Mouse (Mus musculus): ENCODE results near the gene Cphx2. TPM values are rescaled to one million over a fixed set of nuclear protein-coding genes. Genes with fewer than 3 reads are reported as not detected.

Cphx2 gene
- polyA plus RNA-seq (2017; shearing (Covaris generic)): under 1 TPM in 1 of 2 experiments, not detected in 1; 0.53 TPM

DNA sequence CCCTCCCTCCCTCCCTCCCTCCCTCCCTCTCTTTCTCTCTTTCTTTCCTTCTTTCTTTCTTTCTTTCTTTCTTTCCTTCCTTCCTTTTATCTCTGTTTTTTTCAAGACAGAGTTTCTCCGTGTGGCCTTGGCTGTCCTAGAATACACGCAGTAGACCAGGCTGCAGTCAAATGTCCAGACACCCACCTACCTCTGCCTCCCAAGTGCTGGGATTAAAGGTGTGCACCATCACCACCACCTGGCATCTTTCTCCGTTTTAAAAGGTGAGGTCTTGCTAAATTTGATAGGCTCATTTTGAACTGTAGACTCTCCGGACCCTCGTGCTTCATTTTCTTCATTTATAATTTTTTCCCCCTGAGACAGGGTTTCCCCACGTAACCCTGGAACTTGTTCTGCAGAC lies at the start of gene Cphx2:
Cphx2 (plus strand) TSS at position 301 of the 400 bp plus-strand sequence.

DNA sequence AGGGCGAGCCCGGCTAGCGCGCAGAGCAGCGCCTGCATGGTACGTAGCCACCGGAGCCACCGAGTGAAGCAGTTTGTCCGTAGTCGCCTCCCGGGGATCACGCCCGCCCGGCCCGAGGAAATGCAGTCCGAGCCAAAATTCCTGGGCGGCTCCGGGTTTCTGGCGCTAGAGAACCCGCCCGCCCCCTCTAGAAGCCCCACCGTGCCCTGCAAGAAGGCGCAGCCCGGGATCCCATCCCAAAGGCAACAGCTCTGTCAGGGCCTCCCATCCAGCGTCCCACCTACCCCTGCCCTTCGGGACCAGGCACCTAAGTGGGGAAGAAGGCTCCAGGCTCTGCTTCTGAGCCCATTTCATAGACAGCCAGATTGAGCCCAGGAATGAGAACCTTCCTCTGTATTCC lies 38.7 kb upstream of the Cphx2 start, which contains the start of gene Gm9780:
Gm9780 (minus strand) TSS at position 101 of the 400 bp plus-strand sequence.

DNA sequence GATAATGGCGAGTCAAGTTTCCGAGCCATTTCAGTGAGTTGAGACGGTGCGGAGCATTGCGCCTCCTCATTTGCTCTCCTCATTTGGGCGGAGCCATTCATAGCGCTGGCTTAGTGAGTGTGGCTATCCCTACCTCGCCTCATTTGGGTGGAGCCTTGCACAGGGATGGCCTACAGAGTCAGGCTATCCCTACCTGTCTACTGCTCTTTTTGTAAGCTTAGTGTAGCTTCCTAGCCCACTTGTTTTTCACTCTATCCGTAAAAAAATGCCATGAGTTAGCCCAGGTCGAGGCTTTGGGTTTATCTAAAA lies 14.0 kb upstream of the Cphx2 start, which contains the start of gene Tmem254c:
Tmem254c (minus strand) TSS at position 31 of the 309 bp plus-strand sequence.

GRCm38 (mm10) chr14:26081997-26082396 lies 681 bp downstream of the Cphx2 start, which contains the start of gene Cphx3:
TSS of gene Cphx3 (plus strand) at chr14:26082297.

DNA sequence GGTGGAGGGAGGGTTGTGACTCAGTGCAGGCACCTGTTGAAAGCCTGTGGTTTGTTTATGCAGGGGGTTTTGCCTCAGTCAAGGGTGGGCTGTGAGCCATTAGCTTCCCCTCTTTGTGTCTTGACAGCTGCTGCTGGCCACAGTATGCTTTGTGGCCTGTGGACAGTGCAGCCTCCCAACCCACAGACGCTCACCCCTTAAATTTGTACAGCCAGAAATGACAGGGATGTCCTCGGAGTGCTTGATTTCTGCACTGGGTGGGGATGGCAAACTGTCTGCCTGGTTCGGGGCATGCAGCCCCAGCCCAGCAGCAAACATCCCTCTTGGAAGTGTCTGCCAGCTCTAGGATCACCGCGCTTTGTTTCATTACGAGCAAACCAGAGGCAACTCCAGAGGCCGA lies 36.8 kb downstream of the Cphx2 start, which contains the start of gene Duxbl2:
Duxbl2 (plus strand) TSS at position 200 of the 400 bp plus-strand sequence.

Other genes with a start within 250 kb of the Cphx2 start
- 10 to 100 TPM; 51.0 to 61.3 TPM for gene Anxa11, start 239.4 kb upstream of the Cphx2 start, polyA plus RNA-seq (2017; shearing (Covaris generic))
- under 1 TPM in 1 of 2 experiments, not detected in 1; 0.12 TPM for gene Plac9a, start 178.4 kb upstream of the Cphx2 start, polyA plus RNA-seq (2017; shearing (Covaris generic))
- 1 to 10 TPM; 2.8 to 10.0 TPM for gene Tmem254a, start 153.8 kb upstream of the Cphx2 start, polyA plus RNA-seq (2017; shearing (Covaris generic))
- under 1 TPM in 1 of 2 experiments, not detected in 1; 0.69 TPM for gene Cphx1, start 143.2 kb upstream of the Cphx2 start, polyA plus RNA-seq (2017; shearing (Covaris generic))
- under 1 TPM; 0.07 to 0.50 TPM for gene Duxbl1, start 102.9 kb upstream of the Cphx2 start, polyA plus RNA-seq (2017; shearing (Covaris generic))
- not detected for gene Gm9780, start 38.8 kb upstream of the Cphx2 start, polyA plus RNA-seq (2017; shearing (Covaris generic))
- 100 to 1,000 TPM in 1 of 2 experiments, 10 to 100 TPM in 1; 85.3 to 115 TPM for gene Tmem254c, start 14.2 kb upstream of the Cphx2 start, polyA plus RNA-seq (2017; shearing (Covaris generic))
- not detected for gene Cphx3, start 781 bp downstream of the Cphx2 start, polyA plus RNA-seq (2017; shearing (Covaris generic))
- gene Duxbl2, start 36.8 kb downstream of the Cphx2 start, polyA plus RNA-seq (2017; shearing (Covaris generic)): not detected
- gene Plac9b, start 101.0 kb downstream of the Cphx2 start, polyA plus RNA-seq (2017; shearing (Covaris generic)): 1 to 10 TPM in 1 of 2 experiments, not detected in 1; 1.3 TPM
- gene Tmem254b, start 125.5 kb downstream of the Cphx2 start, polyA plus RNA-seq (2017; shearing (Covaris generic)): 10 to 100 TPM; 27.8 to 40.3 TPM
- gene Duxbl3, start 176.4 kb downstream of the Cphx2 start, polyA plus RNA-seq (2017; shearing (Covaris generic)): not detected

Data from inflammation-experienced regulatory T-cells (primary cell).